ENCODE assay signal across 12 mouse cellular contexts in genomic region chr2:24976960-24977359, GRCm38 (mm10). TPM values are rescaled to one million over a fixed set of nuclear protein-coding genes. Genes with fewer than 3 reads are reported as not detected.
DNase-seq lines count a peak whose midpoint lies in the region; ATAC-seq and TF ChIP-seq lines count a peak whose summit lies in the region.
"Had no signal": no experiment of that assay in that cellular context is flagged by ENCODE, and none has a peak within 500 bp of the region (broad histone marks: within the 10 kb centered on the region; RNA-seq: fewer than 3 reads in every experiment).

No protein-coding gene starts in this region.

- H3K9ac ChIP-seq in heart, embryonic 13.5 days: no peak overlapping the region
- H3K9ac ChIP-seq in liver, postnatal 0 days (replicated peaks): peak overlapping the region; percentile 83

- H3K9me3 ChIP-seq in heart, embryonic 13.5 days: no peaks in the 10 kb centered on the region
- H3K9me3 ChIP-seq in liver, postnatal 0 days (ENCODE audit: low read length): no peaks in the 10 kb centered on the region
- H3K9me3 ChIP-seq: forebrain, embryonic 12.5 days; neural tube, embryonic 15.5 days had no signal

- WGBS in heart, embryonic 13.5 days: 87% methylated on average over 5 of the region's 5 CpGs
- whole genome bisulfite sequencing in liver, postnatal 0 days (ENCODE audit: insufficient replicate concordance): 49% methylated on average over 5 of the region's 5 CpGs

- no peak overlapping the region for H3K27ac ChIP-seq in heart, embryonic 13.5 days (replicated peaks)
- peak overlapping the region; percentile 98 for H3K27ac ChIP-seq in liver, postnatal 0 days (ENCODE audit: low read depth)
- H3K27ac ChIP-seq: forebrain, embryonic 12.5 days; neural tube, embryonic 15.5 days had no signal

- H3K4me3 ChIP-seq in heart, embryonic 13.5 days: peak overlapping the region; percentile 84
- H3K4me3 ChIP-seq in liver, postnatal 0 days (ENCODE audit: low read depth, low read length): peak overlapping the region; percentile 77
- H3K4me3 ChIP-seq: forebrain, embryonic 12.5 days had no signal

- no peaks in the 10 kb centered on the region for H3K27me3 ChIP-seq in heart, embryonic 13.5 days (replicated peaks)
- no peaks in the 10 kb centered on the region for H3K27me3 ChIP-seq in liver, postnatal 0 days (ENCODE audit: insufficient read depth, low read length)
- H3K27me3 ChIP-seq: forebrain, embryonic 12.5 days; neural tube, embryonic 15.5 days had no signal

- no peak for DNase-seq in heart, adult 18-20 months
- peak; percentile 64 for DNase-seq in c-Kit-positive CD71-positive TER-119-negative erythroid progenitor cells, embryonic 14.5 days (ENCODE audit: low read depth)
- DNase-seq in liver, postnatal 0 days: peak; percentile 56
- peak; percentile 21 for DNase-seq in naive thymus-derived CD4-positive, alpha-beta T cell, adult 2 months (ENCODE audit: low read depth)
- no peak for DNase-seq in gastrocnemius, postnatal 36 days
- no peak for DNase-seq in thymus, postnatal 14 days
- DNase-seq in embryo, embryonic 10 days (ENCODE audit: low spot score): no peak
- DNase-seq: cerebellum, postnatal 25 days; heart, postnatal 4 days had no signal

- intact Hi-C loops in gastrocnemius, postnatal 36 days (cut with DNase I): no loop called here

- TF ChIP-seq EP300 in liver, postnatal 0 days (IDR thresholded peaks at IDR 0.05; ENCODE audit: low read depth): no peak

- H3K4me1 ChIP-seq in heart, embryonic 13.5 days: peaks cover 22% of the 10 kb centered on the region
- H3K4me1 ChIP-seq in liver, postnatal 0 days (ENCODE audit: insufficient read depth): peaks cover 29% of the 10 kb centered on the region

- ATAC-seq in heart, embryonic 13.5 days (ENCODE audit: extremely low read depth, insufficient number of reproducible peaks, low FRiP score, low TSS enrichment): no peak
- ATAC-seq in liver, postnatal 0 days: 0 out of 2 replicates have a peak, but pooled peaks have one; percentile 0

- TF ChIP-seq CTCF in liver, postnatal 0 days (IDR thresholded peaks at IDR 0.05; ENCODE audit: low read depth): no peak

- peak overlapping the region; percentile 100 for H3K4me2 ChIP-seq in heart, embryonic 13.5 days
- peak overlapping the region; percentile 98 for H3K4me2 ChIP-seq in liver, postnatal 0 days (ENCODE audit: low read depth, low read length)

- peaks cover 16% of the 10 kb centered on the region for H3K36me3 ChIP-seq in heart, embryonic 13.5 days
- peaks cover 30% of the 10 kb centered on the region for H3K36me3 ChIP-seq in liver, postnatal 0 days (replicated peaks; ENCODE audit: insufficient read depth, low read length)

RNA-seq across cellular contexts. Expression of gene Pnpla7, which starts 1.1 kb away (rescaled TPM):
- polyA plus RNA-seq in heart, embryonic 13.5 days (2015; fragmentation: Nextera tagmentation; extraction: Ambion mirVana): 7.7 and 8.7 TPM in 2 replicates
- 10 to 100 TPM; 23.1 to 26.2 TPM for total RNA-seq in heart, adult 18-20 months (2021)
- polyA plus RNA-seq in liver, postnatal 0 days (2015; fragmentation: Nextera tagmentation; extraction: Ambion mirVana): 52.9 and 64.5 TPM in 2 replicates
- total RNA-seq in gastrocnemius, postnatal 36 days (2021): 10 to 100 TPM; 33.2 to 43.0 TPM

RNA-seq across cellular contexts. Expression of gene Mrpl41, which starts 2.1 kb away (rescaled TPM):
- 109 and 125 TPM in 2 replicates for polyA plus RNA-seq in heart, embryonic 13.5 days (2015; fragmentation: Nextera tagmentation; extraction: Ambion mirVana)
- 100 to 1,000 TPM in 1 of 2 experiments, 10 to 100 TPM in 1; 96.3 to 114 TPM for total RNA-seq in heart, adult 18-20 months (2021)
- polyA plus RNA-seq in liver, postnatal 0 days (2015; fragmentation: Nextera tagmentation; extraction: Ambion mirVana): 81.8 and 83.1 TPM in 2 replicates
- total RNA-seq in gastrocnemius, postnatal 36 days (2021): 10 to 100 TPM; 35.7 to 38.7 TPM

RNA-seq across cellular contexts. Expression of gene Dph7, which starts 14.8 kb away (rescaled TPM):
- polyA plus RNA-seq in heart, embryonic 13.5 days (2015; fragmentation: Nextera tagmentation; extraction: Ambion mirVana): 18.5 and 20.0 TPM in 2 replicates
- 1 to 10 TPM; 4.6 to 7.3 TPM for total RNA-seq in heart, adult 18-20 months (2021)
- polyA plus RNA-seq in liver, postnatal 0 days (2015; fragmentation: Nextera tagmentation; extraction: Ambion mirVana): 6.4 and 7.0 TPM in 2 replicates
- 1 to 10 TPM; 3.1 to 3.5 TPM for total RNA-seq in gastrocnemius, postnatal 36 days (2021)

RNA-seq across cellular contexts. Expression of gene Zmynd19, which starts 27.4 kb away (rescaled TPM):
- 8.1 and 10.0 TPM in 2 replicates for polyA plus RNA-seq in heart, embryonic 13.5 days (2015; fragmentation: Nextera tagmentation; extraction: Ambion mirVana)
- total RNA-seq in heart, adult 18-20 months (2021): 10 to 100 TPM; 15.3 to 20.2 TPM
- polyA plus RNA-seq in liver, postnatal 0 days (2015; fragmentation: Nextera tagmentation; extraction: Ambion mirVana): 6.2 and 6.5 TPM in 2 replicates
- 10 to 100 TPM; 19.4 to 19.5 TPM for total RNA-seq in gastrocnemius, postnatal 36 days (2021)

RNA-seq across cellular contexts. Expression of gene Arrdc1, which starts 41.9 kb away (rescaled TPM):
- polyA plus RNA-seq in heart, embryonic 13.5 days (2015; fragmentation: Nextera tagmentation; extraction: Ambion mirVana): 14.3 and 15.0 TPM in 2 replicates
- 1 to 10 TPM; 3.1 to 5.6 TPM for total RNA-seq in heart, adult 18-20 months (2021)
- polyA plus RNA-seq in liver, postnatal 0 days (2015; fragmentation: Nextera tagmentation; extraction: Ambion mirVana): 16.2 and 16.7 TPM in 2 replicates
- total RNA-seq in gastrocnemius, postnatal 36 days (2021): 1 to 10 TPM; 2.2 to 2.4 TPM

Comparison
In these comparisons a context has a peak if more than half of its experiments do, and no peak if none do; other contexts are left out.
1. DNase-seq: peak in c-Kit-positive CD71-positive TER-119-negative erythroid progenitor cells, embryonic 14.5 days (single experiment), liver, postnatal 0 days (single experiment) and naive thymus-derived CD4-positive, alpha-beta T cell, adult 2 months (single experiment); none in heart, adult 18-20 months (0 of 2), gastrocnemius, postnatal 36 days (0 of 2), thymus, postnatal 14 days (single experiment) and embryo, embryonic 10 days (single experiment).